Mouse (Mus musculus) C2C12 (cell line): ENCODE data around the gene Hecw2. TPM values are rescaled to one million over a fixed set of nuclear protein-coding genes. Genes with fewer than 3 reads are reported as not detected.

Experiments
- H3K27me3 ChIP-seq: one replicate; pipeline ENCODE4 v1.6.1; 2011; ENCODE audit not compliant: control insufficient read depth, insufficient read depth, insufficient read length
- H3K36me3 ChIP-seq: one replicate; pipeline ENCODE4 v1.6.1; 2011; ENCODE audit not compliant: control insufficient read depth, insufficient read depth
- H3K4me3 ChIP-seq: one replicate; pipeline ENCODE4 v1.5.1; 2011; ENCODE audit warnings: mild to moderate bottlenecking, control low read depth; ENCODE audit not compliant: poor library complexity, insufficient read depth, severe bottlenecking
- H3K79me2 ChIP-seq: one replicate; pipeline ENCODE4 v1.6.1; 2011; ENCODE audit not compliant: control insufficient read depth, insufficient read depth
- H3K79me3 ChIP-seq: one replicate; pipeline ENCODE4 v1.6.1; 2011; ENCODE audit warnings: low read depth, control low read depth
- H3ac ChIP-seq: one replicate; pipeline ENCODE3; 2011; ENCODE audit warnings: low read depth; ENCODE audit not compliant: control insufficient read depth, insufficient read length
- CEBPB ChIP-seq: IDR thresholded peaks from one replicate; pipeline ENCODE4 v1.6.1; 2011; ENCODE audit warnings: low read depth, mild to moderate bottlenecking, control low read depth, moderate library complexity
- CTCF ChIP-seq: IDR thresholded peaks from one replicate; pipeline ENCODE4 v1.5.1; 2011; ENCODE audit not compliant: control insufficient read depth, insufficient read depth, insufficient read length
- FOSL1 ChIP-seq: IDR thresholded peaks from one replicate; pipeline ENCODE4 v1.8.0; 2011; ENCODE audit warnings: mild to moderate bottlenecking, low read length; ENCODE audit not compliant: poor library complexity, insufficient read depth, severe bottlenecking
- MAX ChIP-seq: IDR thresholded peaks from one replicate; pipeline ENCODE4 v1.6.1; 2011; ENCODE audit warnings: mild to moderate bottlenecking, control low read depth
- MYOD1 ChIP-seq: IDR thresholded peaks from one replicate; pipeline ENCODE4 v1.6.1; 2011; ENCODE audit warnings: low read depth; ENCODE audit not compliant: control insufficient read depth, insufficient read length
- MYOG ChIP-seq: IDR thresholded peaks from one replicate; pipeline ENCODE4 v1.6.1; 2011; ENCODE audit not compliant: control insufficient read depth, insufficient read length; ENCODE audit errors: extremely low read depth
- USF1 ChIP-seq: IDR thresholded peaks from one replicate; pipeline ENCODE4 v1.6.1; 2011; ENCODE audit warnings: low read depth, mild to moderate bottlenecking, control low read depth, moderate library complexity
- polyA plus RNA-seq: library from polyadenylated mRNA; unstranded; fragments of >200 nt; fragmentation: generic; extraction: Trizol; gene quantifications from one replicate; pipeline ENCODE4 v1.2.1, GENCODE M21; 2012; ENCODE audit warnings: missing spikeins

The Hecw2 gene
- polyA plus RNA-seq, 1 experiment: 1.2 TPM

GRCm38 (mm10) chr1:54059731-54060130 lies 135.2 kb downstream of the Hecw2 start:
- H3ac ChIP-seq: no peak overlapping the region
- no peak for TF ChIP-seq FOSL1
- no peaks in the 10 kb centered on the region for H3K79me2 ChIP-seq

GRCm38 (mm10) chr1:54052771-54053170 lies 142.2 kb downstream of the Hecw2 start:
- H3K36me3 ChIP-seq: no peaks in the 10 kb centered on the region
- no peaks in the 10 kb centered on the region for H3K79me3 ChIP-seq
- no peaks in the 10 kb centered on the region for H3K79me2 ChIP-seq
- no peak overlapping the region for H3ac ChIP-seq
- no peaks in the 10 kb centered on the region for H3K27me3 ChIP-seq
- TF ChIP-seq USF1 (no peak), MAX (no peak), MYOG (no peak), MYOD1 (no peak), FOSL1 (no peak), CEBPB (no peak), CTCF (no peak)
- H3K4me3 ChIP-seq: no peak overlapping the region

More at GRCm38 (mm10) chr1:54059731-54060130, 135.2 kb downstream of the Hecw2 start:
- Histone ChIP-seq H3K36me3 (no peaks in the 10 kb centered on the region), H3K27me3 (no peaks in the 10 kb centered on the region), H3K79me3 (no peaks in the 10 kb centered on the region), H3K4me3 (no peak overlapping the region)

- Histone ChIP-seq H3K4me3 (no peak overlapping the region), H3K27me3 (no peaks in the 10 kb centered on the region), H3ac (no peak overlapping the region), H3K79me2 (no peaks in the 10 kb centered on the region), H3K79me3 (no peaks in the 10 kb centered on the region), H3K36me3 (no peaks in the 10 kb centered on the region)
- TF ChIP-seq MYOD1 (no peak), CTCF (no peak), USF1 (no peak), MAX (no peak), FOSL1 (no peak), MYOG (no peak), CEBPB (no peak)
Measured at GRCm38 (mm10) chr1:54046923-54047322, 148.0 kb downstream of the Hecw2 start.

GRCm38 (mm10) chr1:54039062-54039461 lies 155.9 kb downstream of the Hecw2 start:
- H3K79me3 ChIP-seq: no peaks in the 10 kb centered on the region
- no peaks in the 10 kb centered on the region for H3K36me3 ChIP-seq
- H3K79me2 ChIP-seq: no peaks in the 10 kb centered on the region
- H3K27me3 ChIP-seq: no peaks in the 10 kb centered on the region
- no peak overlapping the region for H3K4me3 ChIP-seq
- no peak for TF ChIP-seq USF1
- H3ac ChIP-seq: no peak overlapping the region

GRCm38 (mm10) chr1:54017686-54018085 lies 177.3 kb downstream of the Hecw2 start:
- no peak overlapping the region for H3K4me3 ChIP-seq
- H3ac ChIP-seq: no peak overlapping the region
- H3K79me3 ChIP-seq: no peaks in the 10 kb centered on the region
- no peak for TF ChIP-seq USF1
- TF ChIP-seq MYOG: no peak
- no peak for TF ChIP-seq CEBPB
- no peak for TF ChIP-seq CTCF
- no peak for TF ChIP-seq MYOD1
- TF ChIP-seq MAX: no peak
- TF ChIP-seq FOSL1: no peak
- no peaks in the 10 kb centered on the region for H3K79me2 ChIP-seq
- H3K36me3 ChIP-seq: no peaks in the 10 kb centered on the region
- no peaks in the 10 kb centered on the region for H3K27me3 ChIP-seq

GRCm38 (mm10) chr1:54015739-54016138 lies 179.2 kb downstream of the Hecw2 start:
- H3K27me3 ChIP-seq: no peaks in the 10 kb centered on the region
- H3K79me3 ChIP-seq: no peaks in the 10 kb centered on the region
- no peak for TF ChIP-seq CTCF
- no peak for TF ChIP-seq USF1
- TF ChIP-seq MYOG: no peak
- no peak for TF ChIP-seq MYOD1
- TF ChIP-seq FOSL1: no peak
- no peak for TF ChIP-seq MAX
- no peak for TF ChIP-seq CEBPB
- H3K36me3 ChIP-seq: no peaks in the 10 kb centered on the region
- no peak overlapping the region for H3ac ChIP-seq
- no peaks in the 10 kb centered on the region for H3K79me2 ChIP-seq
- no peak overlapping the region for H3K4me3 ChIP-seq
